Mouse (Mus musculus): ENCODE results near the gene Chst14.

Gene Chst14

DNA sequence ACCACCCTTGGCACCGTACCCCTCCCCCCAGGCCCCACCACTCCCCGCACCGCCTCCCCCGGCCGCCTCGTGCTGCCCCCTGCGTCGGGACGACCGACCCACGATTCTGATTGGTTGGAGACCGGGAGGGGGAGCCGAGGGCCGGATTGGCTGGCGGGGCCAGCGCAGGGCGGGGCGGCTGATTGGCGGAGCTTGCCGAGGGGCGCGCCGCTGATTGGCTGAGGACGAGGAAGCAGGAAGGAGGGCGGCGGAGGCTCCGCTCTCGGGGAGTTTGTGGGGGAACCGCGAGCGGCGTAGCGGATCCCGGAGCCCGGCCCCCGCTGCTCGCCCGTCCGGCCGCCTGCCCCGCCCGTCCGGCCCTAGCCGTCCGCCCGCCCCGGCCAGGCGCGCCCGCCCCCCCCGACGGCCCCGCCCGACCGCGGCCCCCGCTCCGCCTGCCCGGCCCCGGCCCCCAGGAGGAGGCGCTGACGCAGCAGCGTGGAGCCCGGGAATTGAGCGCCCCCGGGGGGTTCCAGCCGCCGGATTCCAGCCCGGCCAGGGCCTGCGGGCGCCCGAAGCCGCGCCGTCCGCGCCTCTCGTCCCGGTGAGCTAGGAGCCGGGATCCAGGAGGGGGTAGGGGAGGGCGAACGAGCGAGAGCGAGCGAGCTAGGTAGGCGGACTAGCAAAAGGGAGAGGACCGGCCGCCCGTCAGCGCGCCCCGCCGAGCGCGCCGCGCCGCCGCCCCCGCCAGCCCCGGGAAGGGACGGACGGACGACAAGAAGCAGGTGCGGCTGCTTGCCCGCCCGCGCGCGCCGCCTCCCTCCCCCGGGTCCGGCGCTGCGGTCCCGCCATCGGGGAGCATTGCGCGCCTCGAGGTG lies 24.9 kb upstream of the Chst14 start:
- in situ Hi-C loops (cut with MboI; ENCODE audit: low pct_unique_long_range_greater_than_20kb in 1 of 2, low sequenced_read_pairs in 2 of 2, unreplicated experiment in 1 of 2), result no loop called here

DNA sequence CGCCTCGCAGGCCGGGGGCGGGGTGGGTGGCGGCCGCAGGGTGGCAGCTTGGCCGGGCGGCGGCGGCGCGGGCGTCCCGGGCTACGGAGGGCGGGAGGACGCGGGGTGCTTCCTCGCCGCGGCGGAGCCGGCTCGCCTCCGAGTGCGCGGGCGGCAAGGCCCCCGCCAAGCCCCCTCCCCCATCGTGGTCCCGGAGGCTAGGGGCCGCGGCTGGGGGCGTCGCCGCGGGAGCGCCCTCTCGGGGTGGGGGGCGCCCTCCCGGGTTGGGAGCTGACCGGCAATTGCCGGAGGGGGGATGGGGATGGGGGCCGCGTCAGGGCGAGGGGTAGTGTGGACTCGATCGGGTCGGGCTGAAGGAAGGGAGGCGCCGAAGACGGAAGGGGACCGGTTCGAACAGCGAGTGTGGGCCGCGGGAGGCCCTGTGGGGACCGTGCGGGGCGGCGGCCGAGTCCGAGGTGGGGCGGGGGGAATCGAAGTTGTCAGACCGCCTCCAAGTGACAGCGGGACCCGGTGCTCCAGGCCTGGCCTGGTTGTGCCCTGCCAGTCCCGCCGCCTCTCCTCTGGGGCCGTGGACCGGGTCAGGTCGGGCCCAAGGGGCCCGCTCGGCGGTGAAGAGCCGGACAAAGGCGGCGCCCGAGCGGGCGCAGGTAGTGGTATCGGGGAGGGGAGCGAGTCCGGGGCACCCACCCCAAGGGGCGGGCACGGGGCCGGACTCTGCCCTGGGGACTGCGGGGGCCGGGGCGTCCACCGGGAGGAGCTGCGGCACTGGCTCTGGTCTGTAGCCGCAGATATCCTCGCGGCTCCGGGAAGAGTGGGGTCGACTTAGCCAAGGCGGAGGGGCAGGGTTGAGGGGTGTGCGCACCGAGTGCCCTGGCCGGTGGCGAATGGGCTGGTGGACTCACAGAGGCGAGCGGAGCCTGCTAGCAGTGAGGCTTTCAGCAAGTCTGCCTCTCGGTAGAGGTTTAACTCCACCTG lies 24.0 kb upstream of the Chst14 start:
- in situ Hi-C loops (cut with MboI; ENCODE audit: low pct_unique_long_range_greater_than_20kb in 1 of 2, low sequenced_read_pairs in 2 of 2, unreplicated experiment in 1 of 2), result no loop called here

DNA sequence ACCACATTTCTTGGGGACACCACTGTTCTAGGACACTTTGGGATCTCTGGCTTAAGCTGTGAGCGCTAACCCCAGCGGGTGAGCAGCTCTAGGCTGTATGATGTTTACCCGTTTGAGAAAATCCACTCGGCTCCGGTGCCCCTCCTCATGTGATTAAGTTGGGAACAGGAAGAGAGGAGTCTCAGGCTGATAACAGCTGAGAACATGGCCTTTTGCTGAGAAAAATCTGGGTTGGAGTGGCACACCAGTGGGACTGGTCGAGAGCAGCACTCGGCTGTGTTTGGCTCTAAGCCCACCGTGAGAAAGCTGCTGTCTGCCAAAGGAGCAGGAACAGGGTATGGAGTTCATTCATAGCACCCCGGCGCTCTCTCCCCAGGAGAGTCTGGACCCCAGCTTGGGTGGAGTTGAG lies 23.0 kb upstream of the Chst14 start:
- in situ Hi-C loops (cut with MboI; ENCODE audit: low pct_unique_long_range_greater_than_20kb in 1 of 2, low sequenced_read_pairs in 2 of 2, unreplicated experiment in 1 of 2), result no loop called here

DNA sequence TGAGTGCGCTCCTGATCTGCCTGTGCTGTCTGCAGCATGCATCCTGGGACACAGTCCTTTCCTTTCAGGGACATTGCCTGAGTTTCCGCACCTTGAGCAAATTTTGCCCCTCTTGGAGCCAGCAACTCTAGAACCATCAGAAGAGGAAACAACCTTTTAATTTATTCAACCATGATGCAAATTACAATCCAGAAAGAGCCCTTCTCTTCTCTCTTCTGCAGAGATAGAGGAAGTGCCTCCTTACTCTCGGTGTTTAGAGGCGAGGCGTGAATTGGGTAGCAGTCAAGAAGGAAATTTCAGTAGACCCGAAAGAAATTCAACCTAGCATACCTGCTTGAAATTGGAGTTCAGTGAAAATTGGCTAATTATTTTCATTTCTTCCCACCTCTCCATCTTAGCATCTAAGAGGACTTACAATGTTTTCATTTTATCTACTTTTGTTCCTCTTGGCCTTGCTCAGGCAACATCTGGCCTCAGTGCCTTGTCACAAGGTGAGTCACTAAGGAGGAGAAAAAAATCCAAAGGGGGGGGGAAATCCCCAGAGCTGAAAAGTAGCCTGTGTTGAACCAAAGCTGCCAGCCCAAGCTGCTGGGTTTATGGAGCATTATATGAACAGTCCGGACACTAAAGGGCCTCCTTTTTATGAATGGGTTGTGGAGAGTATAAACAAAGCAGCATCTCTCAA lies 20.7 kb upstream of the Chst14 start:
- in situ Hi-C loops (cut with MboI; ENCODE audit: low pct_unique_long_range_greater_than_20kb in 1 of 2, low sequenced_read_pairs in 2 of 2, unreplicated experiment in 1 of 2), result no loop called here

DNA sequence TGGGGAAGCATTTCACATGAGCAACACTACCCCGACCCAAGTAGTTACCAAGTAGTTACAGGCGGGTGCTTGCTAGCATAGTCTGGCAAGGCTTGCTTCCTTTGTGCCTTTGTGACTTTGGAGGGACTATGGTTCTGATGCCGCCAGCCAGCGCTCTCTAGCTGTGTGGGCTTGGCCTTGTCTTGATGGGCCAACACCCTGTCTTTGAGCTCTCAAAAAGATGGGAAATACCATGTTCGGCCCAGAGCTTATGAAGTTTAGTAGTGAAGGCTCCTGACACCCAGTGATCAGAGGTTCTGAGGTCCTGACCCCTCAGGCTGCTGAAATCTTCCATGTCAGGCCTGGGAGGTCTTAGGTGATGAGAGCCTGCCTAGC lies 20.2 kb upstream of the Chst14 start:
- in situ Hi-C loops (cut with MboI; ENCODE audit: low pct_unique_long_range_greater_than_20kb in 1 of 2, low sequenced_read_pairs in 2 of 2, unreplicated experiment in 1 of 2), result no loop called here

DNA sequence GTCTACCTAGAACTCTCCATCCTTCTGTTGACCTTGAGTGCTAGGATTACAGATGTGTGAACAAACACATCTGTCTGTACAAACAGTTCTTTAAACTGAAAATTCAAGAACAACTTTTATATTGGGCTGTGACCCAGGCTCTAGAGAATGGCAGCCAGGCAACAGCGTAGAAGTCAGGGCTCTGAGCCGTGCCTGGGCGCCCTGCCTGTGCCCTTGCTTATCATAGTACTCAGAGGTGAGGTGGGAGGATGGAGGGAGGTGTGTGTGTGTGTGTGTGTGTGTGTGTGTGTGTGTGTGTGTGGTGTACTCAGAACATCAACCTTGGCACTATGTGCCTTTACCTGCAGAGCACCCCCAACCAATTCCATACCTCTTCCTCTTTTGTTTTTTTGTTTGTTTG lies 18.5 kb upstream of the Chst14 start:
- in situ Hi-C loops (cut with MboI; ENCODE audit: low pct_unique_long_range_greater_than_20kb in 1 of 2, low sequenced_read_pairs in 2 of 2, unreplicated experiment in 1 of 2), result no loop called here

DNA sequence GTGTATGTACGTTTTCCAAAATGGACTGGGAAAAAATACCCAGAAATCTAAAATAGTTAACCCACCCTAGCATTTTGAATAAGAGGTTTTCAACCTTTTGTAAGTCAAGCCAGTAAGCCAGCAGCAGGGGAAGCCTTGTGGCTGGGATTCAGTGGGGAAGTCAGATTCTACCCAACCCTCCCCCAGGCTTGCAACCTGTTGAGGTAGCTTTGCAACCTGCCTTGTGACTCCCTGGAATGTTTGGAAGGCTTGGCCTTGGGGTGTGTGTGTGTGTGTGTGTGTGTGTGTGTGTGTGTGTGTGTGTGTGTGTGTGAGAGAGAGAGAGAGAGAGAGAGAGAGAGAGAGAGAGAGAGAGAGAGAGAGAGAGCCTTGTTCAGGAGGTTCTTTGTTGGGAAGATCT lies 17.1 kb upstream of the Chst14 start:
- in situ Hi-C loops (cut with MboI; ENCODE audit: low pct_unique_long_range_greater_than_20kb in 1 of 2, low sequenced_read_pairs in 2 of 2, unreplicated experiment in 1 of 2), result no loop called here

DNA sequence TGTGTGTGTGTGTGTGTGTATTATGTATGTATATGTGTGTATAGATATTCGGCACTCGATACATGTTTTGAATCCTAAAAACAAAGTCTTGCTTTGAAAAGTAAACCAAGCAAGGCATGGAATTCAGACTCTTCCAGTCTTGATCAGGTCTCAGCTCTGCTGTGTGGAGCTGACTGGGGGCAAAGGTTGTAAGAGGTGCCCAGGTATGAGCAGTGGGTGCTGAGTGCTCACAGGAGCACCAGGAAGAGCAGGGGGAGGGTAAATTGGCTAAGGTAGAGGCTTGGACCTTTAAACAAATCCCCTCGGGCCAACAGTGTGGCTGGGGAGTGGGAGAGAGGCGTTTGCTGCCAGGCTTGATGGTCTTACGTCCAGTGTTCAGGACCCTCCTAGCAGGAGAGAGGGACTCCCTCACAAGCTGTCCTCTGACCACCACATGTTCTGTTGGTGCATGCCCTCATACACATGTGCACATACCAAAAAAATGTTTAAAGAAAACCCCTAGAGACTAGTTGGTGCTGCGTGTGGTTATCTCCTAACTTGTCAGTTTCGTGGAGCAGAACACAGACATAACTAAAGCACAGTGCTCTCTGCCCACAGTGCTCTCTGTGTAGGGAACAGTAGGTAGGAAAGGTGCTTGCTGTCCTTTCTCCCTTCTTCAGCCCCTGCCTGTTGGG lies 15.6 kb upstream of the Chst14 start:
- in situ Hi-C loops (cut with MboI; ENCODE audit: low pct_unique_long_range_greater_than_20kb in 1 of 2, low sequenced_read_pairs in 2 of 2, unreplicated experiment in 1 of 2), result no loop called here

DNA sequence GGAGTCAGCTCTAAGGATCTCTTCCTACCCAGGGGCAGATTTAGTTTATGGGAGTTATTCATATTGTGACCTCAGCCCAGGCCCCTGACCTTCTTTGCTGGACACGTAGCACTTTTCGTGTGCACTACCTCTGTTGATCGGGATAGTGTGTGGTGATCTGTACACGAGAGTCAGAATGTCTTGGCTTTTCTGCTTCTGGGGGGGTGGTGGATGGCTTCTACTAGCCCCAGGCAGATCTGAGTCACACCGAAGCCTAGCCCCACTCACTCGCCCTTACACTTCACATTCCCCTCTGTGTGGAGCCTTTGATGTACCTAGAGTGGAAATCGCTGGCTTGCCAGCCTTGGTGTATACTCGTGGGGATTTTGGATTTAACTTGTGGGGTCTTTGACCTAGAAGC lies 13.6 kb upstream of the Chst14 start:
- in situ Hi-C loops (cut with MboI; ENCODE audit: low pct_unique_long_range_greater_than_20kb in 1 of 2, low sequenced_read_pairs in 2 of 2, unreplicated experiment in 1 of 2), result no loop called here

DNA sequence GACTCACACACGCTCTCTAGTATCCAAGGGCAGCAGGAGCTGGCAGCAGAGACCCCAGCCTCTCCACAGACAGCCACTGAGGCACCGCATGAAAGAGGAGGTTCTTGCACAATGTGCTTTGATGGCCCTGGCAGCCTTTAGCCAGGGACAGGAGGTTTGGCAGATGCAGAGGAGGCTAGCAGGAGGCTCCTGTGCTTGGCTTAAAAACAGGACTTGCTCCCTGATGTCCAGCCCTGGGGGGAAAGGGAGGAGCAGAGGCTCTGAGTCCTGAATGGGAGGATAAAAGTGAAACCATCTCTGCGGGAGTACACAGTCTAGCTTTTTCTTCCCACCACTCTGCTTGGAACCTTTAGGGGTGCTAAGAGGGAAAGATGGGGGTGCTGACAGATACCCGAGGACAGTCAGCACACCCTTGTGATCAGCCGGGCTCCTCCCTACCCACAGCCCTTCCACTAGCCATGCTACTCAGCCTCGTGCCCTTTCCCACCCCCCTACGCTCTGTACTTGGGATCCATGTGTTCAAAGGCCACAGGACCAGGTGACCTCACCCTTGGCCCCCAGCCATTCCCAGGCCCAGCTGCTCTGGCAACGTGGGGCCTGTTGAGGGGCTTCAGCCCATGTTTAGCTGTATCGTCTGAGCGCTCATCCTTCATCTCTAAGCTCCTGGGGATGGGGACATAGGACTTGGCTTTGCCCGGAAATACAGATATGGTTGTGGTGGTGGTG lies 12.6 kb upstream of the Chst14 start:
- in situ Hi-C loops (cut with MboI; ENCODE audit: low pct_unique_long_range_greater_than_20kb in 1 of 2, low sequenced_read_pairs in 2 of 2, unreplicated experiment in 1 of 2), result no loop called here

DNA sequence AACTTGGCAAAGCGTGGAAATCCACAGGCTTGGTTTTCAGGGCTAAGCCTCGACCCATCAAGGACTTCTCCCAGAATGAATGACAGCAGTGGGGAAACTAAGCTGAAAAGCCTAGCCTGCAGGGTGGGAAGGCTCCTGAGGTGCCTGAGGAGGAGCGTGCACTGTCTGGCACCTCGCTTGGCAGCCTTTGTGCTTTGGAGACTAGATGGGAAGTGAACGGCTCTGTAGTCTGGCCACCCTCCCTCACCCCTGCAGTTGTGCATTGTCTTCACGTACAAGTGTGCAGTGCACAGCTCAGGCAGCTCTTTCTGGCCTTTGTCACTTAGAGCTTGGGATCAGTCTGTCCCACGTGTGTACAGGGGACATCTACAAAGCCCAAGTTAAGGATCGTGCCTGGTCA lies 11.6 kb upstream of the Chst14 start:
- in situ Hi-C loops (cut with MboI; ENCODE audit: low pct_unique_long_range_greater_than_20kb in 1 of 2, low sequenced_read_pairs in 2 of 2, unreplicated experiment in 1 of 2), result no loop called here

DNA sequence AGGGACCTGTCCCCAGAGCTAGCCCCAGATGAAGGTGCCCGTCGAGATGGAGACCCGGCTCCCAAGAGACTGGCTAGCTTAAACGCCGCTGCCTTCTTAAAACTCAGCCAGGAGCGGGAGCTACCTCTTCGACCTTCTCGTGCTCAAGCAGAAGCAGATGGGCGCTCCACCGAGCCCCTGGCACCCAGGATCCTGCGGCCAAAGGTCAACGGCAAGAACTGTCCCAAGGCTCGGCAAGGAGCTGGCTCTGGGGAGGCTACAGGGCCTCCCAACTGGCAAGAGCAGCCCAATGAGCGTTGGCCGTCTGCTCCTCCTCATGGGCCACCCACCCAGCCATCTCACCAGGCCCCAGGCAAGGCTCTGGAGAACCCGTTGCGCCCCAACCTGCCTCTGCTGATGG lies 9.9 kb upstream of the Chst14 start:
- in situ Hi-C loops (cut with MboI; ENCODE audit: low pct_unique_long_range_greater_than_20kb in 1 of 2, low sequenced_read_pairs in 2 of 2, unreplicated experiment in 1 of 2), result no loop called here

DNA sequence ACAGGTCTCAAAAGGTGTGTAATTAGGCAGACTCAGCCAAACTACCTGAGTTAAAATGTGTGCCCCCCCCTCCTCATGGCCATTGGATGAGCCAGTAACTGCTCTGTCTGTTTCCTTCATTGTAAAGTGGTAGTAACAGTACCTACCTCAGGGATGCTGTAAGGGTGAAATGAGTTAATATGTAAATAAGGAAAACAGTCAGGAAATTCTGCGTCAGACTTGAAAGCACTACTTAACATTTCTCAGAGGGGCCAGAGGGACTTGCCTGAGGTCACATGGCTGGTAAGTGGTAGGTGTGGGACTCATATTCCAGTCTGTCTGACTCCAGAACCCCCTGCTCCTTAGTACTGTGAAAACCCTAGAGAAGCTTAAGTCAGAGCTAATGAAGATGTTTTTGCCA lies 7.8 kb upstream of the Chst14 start:
- in situ Hi-C loops (cut with MboI; ENCODE audit: low pct_unique_long_range_greater_than_20kb in 1 of 2, low sequenced_read_pairs in 2 of 2, unreplicated experiment in 1 of 2), result no loop called here

DNA sequence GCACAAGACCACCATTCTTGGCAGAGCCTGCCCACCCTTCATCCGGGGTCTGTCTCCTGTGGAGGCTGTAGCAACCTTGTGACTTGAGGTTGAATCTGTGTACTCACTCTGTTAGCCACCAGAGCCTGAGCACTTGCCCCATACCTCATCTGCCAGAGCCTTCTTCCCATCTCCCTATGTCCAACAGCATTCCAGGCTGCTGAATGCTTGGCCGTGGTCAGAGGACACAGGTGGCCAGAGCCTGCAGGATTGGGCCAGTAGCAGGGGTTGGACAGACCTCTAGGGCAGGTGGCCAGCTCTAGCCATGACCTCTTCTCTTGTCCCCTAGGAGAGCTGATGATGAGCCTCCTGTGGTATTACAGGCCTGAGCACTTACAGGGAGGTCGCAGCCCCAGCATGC lies 5.9 kb upstream of the Chst14 start:
- in situ Hi-C loops (cut with MboI; ENCODE audit: low pct_unique_long_range_greater_than_20kb in 1 of 2, low sequenced_read_pairs in 2 of 2, unreplicated experiment in 1 of 2), result no loop called here

DNA sequence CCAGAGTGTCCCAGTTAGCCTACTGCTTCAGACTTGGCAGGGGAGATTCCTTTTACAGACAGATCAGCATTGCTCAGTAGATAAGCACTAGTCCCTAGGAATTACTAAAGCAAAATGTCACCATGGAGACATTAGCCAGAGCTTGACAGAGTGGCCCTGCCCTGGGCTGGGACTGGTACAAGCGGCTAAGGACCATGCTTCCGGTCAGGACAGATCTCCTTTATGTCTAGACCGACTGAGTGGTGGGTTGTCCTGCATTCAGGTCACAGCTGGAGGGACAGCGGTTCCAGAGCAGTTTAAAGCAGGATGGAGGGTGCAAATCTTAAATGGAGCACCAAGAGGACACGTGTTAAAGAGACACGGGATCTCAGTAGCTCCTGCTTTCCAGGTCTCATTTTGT lies 344 bp upstream of the Chst14 start:
- in situ Hi-C loops (cut with MboI; ENCODE audit: low pct_unique_long_range_greater_than_20kb in 1 of 2, low sequenced_read_pairs in 2 of 2, unreplicated experiment in 1 of 2), result no loop called here

DNA sequence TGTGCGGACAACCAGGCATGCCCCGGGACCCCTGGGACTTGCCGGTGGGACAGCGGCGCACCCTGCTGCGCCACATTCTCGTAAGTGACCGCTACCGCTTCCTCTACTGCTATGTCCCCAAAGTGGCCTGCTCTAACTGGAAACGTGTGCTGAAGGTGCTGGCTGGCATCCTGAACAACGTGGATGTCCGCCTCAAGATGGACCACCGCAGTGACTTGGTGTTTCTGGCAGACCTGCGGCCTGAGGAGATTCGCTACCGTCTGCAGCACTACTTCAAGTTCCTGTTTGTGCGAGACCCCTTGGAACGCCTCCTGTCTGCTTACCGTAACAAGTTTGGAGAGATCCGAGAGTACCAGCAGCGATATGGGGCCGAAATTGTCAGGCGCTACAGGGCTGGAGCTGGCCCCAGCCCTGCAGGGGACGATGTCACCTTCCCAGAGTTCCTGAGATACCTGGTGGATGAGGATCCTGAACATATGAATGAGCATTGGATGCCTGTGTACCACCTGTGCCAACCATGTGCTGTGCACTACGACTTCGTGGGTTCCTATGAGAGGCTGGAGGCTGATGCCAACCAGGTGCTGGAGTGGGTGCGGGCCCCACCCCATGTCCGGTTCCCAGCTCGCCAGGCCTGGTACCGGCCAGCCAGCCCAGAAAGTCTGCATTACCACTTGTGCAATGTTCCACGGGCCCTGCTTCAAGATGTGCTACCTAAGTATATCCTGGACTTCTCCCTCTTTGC lies 873 bp downstream of the Chst14 start:
- in situ Hi-C loops (cut with MboI; ENCODE audit: low pct_unique_long_range_greater_than_20kb in 1 of 2, low sequenced_read_pairs in 2 of 2, unreplicated experiment in 1 of 2), result no loop called here

DNA sequence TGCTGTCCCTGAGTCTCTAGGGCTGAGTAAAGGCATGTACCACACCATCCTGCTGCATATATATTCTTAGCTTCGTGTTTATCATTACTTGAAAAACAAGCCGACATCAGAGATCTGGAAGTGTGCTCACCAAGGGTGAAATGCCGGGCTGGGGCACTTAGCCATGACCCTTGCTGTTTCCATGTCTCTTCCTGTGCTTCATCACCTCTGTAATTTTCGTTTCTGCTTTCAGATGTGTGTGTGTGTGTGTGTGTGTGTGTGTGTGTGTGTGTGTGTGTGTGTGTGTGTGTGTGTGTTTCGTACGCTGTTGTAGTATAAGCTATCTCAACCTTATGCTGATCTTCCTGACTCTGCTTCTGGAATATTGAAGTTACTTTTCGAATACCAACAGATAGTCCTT lies 15.0 kb downstream of the Chst14 start:
- in situ Hi-C loops (cut with MboI; ENCODE audit: low pct_unique_long_range_greater_than_20kb in 1 of 2, low sequenced_read_pairs in 2 of 2, unreplicated experiment in 1 of 2), result no loop called here

Measured in mouse embryonic stem cell (cell line).